ENCODE assay signal across 12 mouse cellular contexts in the genomic region with DNA sequence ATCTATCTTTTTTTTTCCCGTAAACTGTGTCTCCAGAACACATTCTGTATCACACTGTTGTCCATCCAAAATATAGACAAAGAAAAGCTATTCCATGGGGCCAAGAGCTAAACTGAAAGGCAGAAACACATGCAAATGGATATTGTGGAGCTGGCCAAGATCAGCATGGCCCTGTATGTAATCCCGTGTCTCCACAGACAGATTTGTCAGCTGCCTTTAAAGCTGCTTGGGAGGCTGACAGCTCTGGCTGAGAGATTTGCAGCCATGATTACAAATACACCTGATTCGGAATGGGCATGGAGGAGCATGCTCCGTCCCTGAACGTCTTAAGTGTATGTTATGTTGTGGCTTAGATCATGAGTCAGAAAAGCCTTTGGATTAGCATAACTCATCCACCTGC.
"Had no signal": no experiment of that assay in that cellular context is flagged by ENCODE, and none has a peak within 500 bp of the region (broad histone marks: within the 10 kb centered on the region; RNA-seq: fewer than 3 reads in every experiment).

No protein-coding gene starts in this region.

- DNase-seq: kidney, adult 18-20 months; kidney, postnatal 10 days; kidney, postnatal 4 days; lung, postnatal 10 days; lung, postnatal 4 days; right cerebral cortex, adult 18-20 months; right cerebral cortex, postnatal 25 days; thymus, postnatal 4 days had no signal

- H3K36me3 ChIP-seq: limb, embryonic 15.5 days; liver, embryonic 12.5 days; midbrain, embryonic 12.5 days had no signal

- H3K4me3 ChIP-seq: limb, embryonic 15.5 days; liver, embryonic 12.5 days; midbrain, embryonic 12.5 days had no signal

- ATAC-seq: liver, embryonic 12.5 days had no signal

- H3K9me3 ChIP-seq: limb, embryonic 15.5 days; midbrain, embryonic 12.5 days had no signal

- H3K4me1 ChIP-seq: limb, embryonic 15.5 days; liver, embryonic 12.5 days; midbrain, embryonic 12.5 days had no signal

- H3K27ac ChIP-seq: limb, embryonic 15.5 days; liver, embryonic 12.5 days; midbrain, embryonic 12.5 days had no signal

- H3K27me3 ChIP-seq: limb, embryonic 15.5 days; liver, embryonic 12.5 days; midbrain, embryonic 12.5 days had no signal

- H3K9ac ChIP-seq: limb, embryonic 15.5 days; liver, embryonic 12.5 days; lung, embryonic 14.5 days; midbrain, embryonic 12.5 days had no signal

- H3K4me2 ChIP-seq: limb, embryonic 15.5 days; liver, embryonic 12.5 days; lung, embryonic 14.5 days; midbrain, embryonic 12.5 days had no signal
